Comparison of ENCODE assay signal across 19 mouse cellular contexts in the genomic region with DNA sequence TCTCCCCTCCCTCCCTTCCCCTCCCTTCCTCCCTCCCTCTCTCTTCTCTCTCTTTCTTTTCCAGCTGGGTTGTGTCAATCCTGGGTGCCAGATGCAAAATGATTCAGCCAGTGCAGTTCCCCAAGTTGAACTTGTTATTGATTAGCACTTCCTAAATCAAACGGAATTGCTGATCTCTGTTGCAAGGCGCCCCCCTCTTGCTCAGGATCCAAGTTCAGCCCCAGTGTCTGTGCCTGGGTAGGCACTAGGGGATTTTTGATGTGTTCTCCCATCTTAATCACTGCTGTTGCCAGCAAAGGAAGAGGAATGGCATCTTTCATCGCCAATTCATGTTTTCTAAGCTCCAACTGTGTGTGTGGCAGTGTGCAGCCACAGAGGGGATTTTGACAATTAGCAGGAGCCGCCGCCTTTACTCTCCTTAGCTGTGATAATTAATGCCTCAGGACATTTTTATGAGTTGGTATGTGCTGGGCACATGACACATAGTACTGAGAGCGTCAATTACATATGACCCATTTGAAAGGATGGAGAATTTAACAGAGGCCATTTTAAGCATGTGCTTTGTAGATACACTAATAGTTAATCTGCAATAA.
DNase-seq lines count a peak whose midpoint lies in the region; ATAC-seq and TF ChIP-seq lines count a peak whose summit lies in the region.
"Had no signal": no experiment of that assay in that cellular context is flagged by ENCODE, and none has a peak within 500 bp of the region (broad histone marks: within the 10 kb centered on the region; RNA-seq: fewer than 3 reads in every experiment).

No protein-coding gene starts in this region.

- H3K9ac ChIP-seq in limb, embryonic 11.5 days (ENCODE audit: low read length) = no peak overlapping the region
- H3K9ac ChIP-seq in midbrain, embryonic 16.5 days (ENCODE audit: low read depth, low read length) = no peak overlapping the region
- H3K9ac ChIP-seq: hindbrain, embryonic 15.5 days had no signal

- no peak overlapping the region for H3K4me3 ChIP-seq in limb, embryonic 11.5 days (ENCODE audit: low read depth, low read length)
- no peak overlapping the region for H3K4me3 ChIP-seq in midbrain, embryonic 16.5 days (ENCODE audit: low read depth, low read length)
- no peak overlapping the region for H3K4me3 ChIP-seq in gastrocnemius, adult 2 months
- H3K4me3 ChIP-seq: hindbrain, embryonic 15.5 days had no signal

- intact Hi-C loops in gastrocnemius, adult 2 months (cut with DNase I) = no loop called here

- ATAC-seq in limb, embryonic 11.5 days (ENCODE audit: insufficient number of reproducible peaks, low FRiP score, low TSS enrichment, low read depth) = peak; percentile 51; the same call in 1 of the 2 replicates
- peak; percentile 79 for ATAC-seq in midbrain, embryonic 16.5 days
- ATAC-seq: CD4-positive, CD25-positive, alpha-beta regulatory T cell, adult 4 months had no signal

- no peaks in the 10 kb centered on the region for H3K9me3 ChIP-seq in limb, embryonic 11.5 days (ENCODE audit: control insufficient read depth, low read length)
- no peaks in the 10 kb centered on the region for H3K9me3 ChIP-seq in midbrain, embryonic 16.5 days (replicated peaks; ENCODE audit: control insufficient read depth, low read length, poor library complexity, severe bottlenecking)
- H3K9me3 ChIP-seq: G1E; hindbrain, embryonic 15.5 days had no signal

- peak overlapping the region; percentile 38; the same call in 1 of the 2 replicates for H3K27ac ChIP-seq in limb, embryonic 11.5 days (replicated peaks; ENCODE audit: low read depth, low read length)
- no peak overlapping the region for H3K27ac ChIP-seq in midbrain, embryonic 16.5 days (ENCODE audit: low read length)
- no peak overlapping the region for H3K27ac ChIP-seq in gastrocnemius, adult 2 months
- H3K27ac ChIP-seq: hindbrain, embryonic 15.5 days; macrophage had no signal

- 7% methylated on average over 6 of the region's 6 CpGs for WGBS in limb, embryonic 11.5 days
- WGBS in midbrain, embryonic 16.5 days = 32% methylated on average over 6 of the region's 6 CpGs

- no peak overlapping the region for H3K4me2 ChIP-seq in limb, embryonic 11.5 days (ENCODE audit: low read depth, severe bottlenecking)
- H3K4me2 ChIP-seq in midbrain, embryonic 16.5 days (ENCODE audit: low read length) = no peak overlapping the region
- H3K4me2 ChIP-seq: hindbrain, embryonic 15.5 days had no signal

- peaks cover 10% of the 10 kb centered on the region for H3K4me1 ChIP-seq in limb, embryonic 11.5 days (ENCODE audit: control insufficient read depth, insufficient read depth, low read length)
- peaks cover 5% of the 10 kb centered on the region; the same call in 1 of the 2 replicates for H3K4me1 ChIP-seq in midbrain, embryonic 16.5 days (ENCODE audit: control insufficient read depth, insufficient read depth, low read length)
- H3K4me1 ChIP-seq: hindbrain, embryonic 15.5 days had no signal

- peak; percentile 29 for DNase-seq in embryo, embryonic 10 days (ENCODE audit: low spot score)
- no peak for DNase-seq in embryo, embryonic 9.5 days (ENCODE audit: extremely low spot score)
- DNase-seq in kidney, postnatal 10 days = peak; percentile 12
- DNase-seq in kidney, adult 9 months = no peak
- peak; percentile 63 for DNase-seq in limb, embryonic 11.5 days (ENCODE audit: low spot score)
- DNase-seq in gastrocnemius, adult 2 months = no peak
- no peak for DNase-seq in adrenal gland, postnatal 25 days
- DNase-seq: cerebellum, adult 9-11 months; gastrocnemius, postnatal 25 days; kidney, adult 11 months; kidney, postnatal 36 days; lung, adult 18-20 months; retina, postnatal 1 day; thymus, adult 18-20 months had no signal

- TF ChIP-seq CTCF in gastrocnemius, adult 2 months (IDR thresholded peaks at IDR 0.05) = no peak

- H3K36me3 ChIP-seq in limb, embryonic 11.5 days (ENCODE audit: control insufficient read depth, insufficient read depth, low read length) = no peaks in the 10 kb centered on the region
- no peaks in the 10 kb centered on the region for H3K36me3 ChIP-seq in midbrain, embryonic 16.5 days (ENCODE audit: control insufficient read depth, insufficient read depth, low read length)
- H3K36me3 ChIP-seq: G1E; hindbrain, embryonic 15.5 days had no signal

- H3K27me3 ChIP-seq in limb, embryonic 11.5 days (ENCODE audit: control insufficient read depth, insufficient read depth, low read length) = no peaks in the 10 kb centered on the region
- no peaks in the 10 kb centered on the region; the same call in 1 of the 2 replicates for H3K27me3 ChIP-seq in midbrain, embryonic 16.5 days (ENCODE audit: control insufficient read depth, insufficient read depth, low read depth, low read length)
- H3K27me3 ChIP-seq: hindbrain, embryonic 15.5 days had no signal

Comparison
In these comparisons a context has a peak if more than half of its experiments do, and no peak if none do; other contexts are left out.
1. DNase-seq: peak in embryo, embryonic 10 days (single experiment), kidney, postnatal 10 days (single experiment) and limb, embryonic 11.5 days (single experiment); none in embryo, embryonic 9.5 days (single experiment), kidney, adult 9 months (single experiment), gastrocnemius, adult 2 months (single experiment) and adrenal gland, postnatal 25 days (single experiment).